Comparison of ENCODE assay signal across 27 mouse cellular contexts in genomic region chr9:108239951-108240350, GRCm38 (mm10). TPM values are rescaled to one million over a fixed set of nuclear protein-coding genes. Genes with fewer than 3 reads are reported as not detected.
DNase-seq lines count a peak whose midpoint lies in the region; ATAC-seq and TF ChIP-seq lines count a peak whose summit lies in the region.
"Had no signal": no experiment of that assay in that cellular context is flagged by ENCODE, and none has a peak within 500 bp of the region (broad histone marks: within the 10 kb centered on the region; RNA-seq: fewer than 3 reads in every experiment).

No protein-coding gene starts in this region.

- 0 out of 2 replicates have a peak overlapping the region, but pooled peaks have one; percentile 35 for H3K27ac ChIP-seq in heart, postnatal 0 days (ENCODE audit: low read depth)
- peak overlapping the region; percentile 51 for H3K27ac ChIP-seq in lung, embryonic 15.5 days
- H3K27ac ChIP-seq in embryonic fibroblast, embryonic 13.5 days (ENCODE audit: insufficient read depth, low read length), result peak overlapping the region; percentile 92
- H3K27ac ChIP-seq: embryonic facial prominence, embryonic 13.5 days; hindbrain, embryonic 12.5 days; left cerebral cortex, adult 2 months; limb, embryonic 15.5 days; liver, embryonic 14.5 days had no signal

- H3K4me3 ChIP-seq in heart, postnatal 0 days (ENCODE audit: low read depth, low read length), result no peak overlapping the region
- no peak overlapping the region for H3K4me3 ChIP-seq in lung, embryonic 15.5 days
- no peak overlapping the region for H3K4me3 ChIP-seq in embryonic fibroblast, embryonic 13.5 days (ENCODE audit: insufficient read depth, low read length)
- H3K4me3 ChIP-seq: embryonic facial prominence, embryonic 13.5 days; hindbrain, embryonic 12.5 days; left cerebral cortex, adult 2 months; limb, embryonic 15.5 days had no signal

- 44% methylated on average over 5 of the region's 5 CpGs for WGBS in heart, postnatal 0 days
- 59% methylated on average over 5 of the region's 5 CpGs for WGBS in lung, embryonic 15.5 days

- H3K9ac ChIP-seq in heart, postnatal 0 days (replicated peaks; ENCODE audit: low read depth, low read length), result no peak overlapping the region
- no peak overlapping the region for H3K9ac ChIP-seq in lung, embryonic 15.5 days
- H3K9ac ChIP-seq: embryonic facial prominence, embryonic 13.5 days; hindbrain, embryonic 12.5 days; limb, embryonic 15.5 days; liver, embryonic 14.5 days had no signal

- DNase-seq in heart, postnatal 0 days (ENCODE audit: low spot score), result no peak
- no peak for DNase-seq in heart, postnatal 4 days
- no peak for DNase-seq in lung, postnatal 4 days
- DNase-seq in Muller cell, postnatal 12 days (ENCODE audit: inconsistent ontology term), result peak; percentile 87
- DNase-seq in cerebellum, postnatal 36 days, result no peak
- DNase-seq: adrenal gland, adult 8-10 months; cerebellum, adult 18-20 months; cerebellum, postnatal 14 days; embryo, embryonic 11 days; gastrocnemius, postnatal 14 days; heart, adult 18-20 months; heart, postnatal 10 days; kidney, adult 18-20 months; left cerebral cortex, postnatal 4 days; lung, postnatal 14 days; midbrain, embryonic 14.5 days; thymus, adult 18-20 months; thymus, postnatal 4 days had no signal

- no peak for TF ChIP-seq POLR2A in embryonic fibroblast, embryonic 13.5 days (IDR thresholded peaks at IDR 0.05; ENCODE audit: low read depth, low read length)

- peaks cover 4% of the 10 kb centered on the region for H3K4me1 ChIP-seq in heart, postnatal 0 days (ENCODE audit: control insufficient read depth, insufficient read depth)
- H3K4me1 ChIP-seq in lung, embryonic 15.5 days, result peaks cover 20% of the 10 kb centered on the region
- H3K4me1 ChIP-seq in embryonic fibroblast, embryonic 13.5 days (ENCODE audit: control insufficient read depth, insufficient read depth, low read length), result peaks cover 9% of the 10 kb centered on the region

- H3K36me3 ChIP-seq in heart, postnatal 0 days (replicated peaks; ENCODE audit: control insufficient read depth, insufficient read depth, low read length), result peaks cover 6% of the 10 kb centered on the region; the same call in 1 of the 2 replicates
- peaks cover 8% of the 10 kb centered on the region; the same call in 1 of the 2 replicates for H3K36me3 ChIP-seq in lung, embryonic 15.5 days
- H3K36me3 ChIP-seq: embryonic facial prominence, embryonic 13.5 days had no signal

- H3K4me2 ChIP-seq in heart, postnatal 0 days (ENCODE audit: low read depth, low read length), result no peak overlapping the region
- no peak overlapping the region for H3K4me2 ChIP-seq in lung, embryonic 15.5 days
- H3K4me2 ChIP-seq: embryonic facial prominence, embryonic 13.5 days; hindbrain, embryonic 12.5 days; limb, embryonic 15.5 days had no signal

- TF ChIP-seq CTCF in heart, postnatal 0 days (IDR thresholded peaks at IDR 0.05; ENCODE audit: low read depth), result no peak
- no peak for TF ChIP-seq CTCF in embryonic fibroblast, embryonic 13.5 days (IDR thresholded peaks at IDR 0.05; ENCODE audit: borderline replicate concordance, insufficient read depth, low read length)

- no peak for TF ChIP-seq EP300 in heart, postnatal 0 days (IDR thresholded peaks at IDR 0.05; ENCODE audit: low read depth)

- no peaks in the 10 kb centered on the region for H3K9me3 ChIP-seq in heart, postnatal 0 days (replicated peaks; ENCODE audit: control insufficient read depth, low read length)
- H3K9me3 ChIP-seq in lung, embryonic 15.5 days, result no peaks in the 10 kb centered on the region
- H3K9me3 ChIP-seq: embryonic facial prominence, embryonic 13.5 days; hindbrain, embryonic 12.5 days; limb, embryonic 15.5 days had no signal

- no peaks in the 10 kb centered on the region for H3K27me3 ChIP-seq in heart, postnatal 0 days (ENCODE audit: control insufficient read depth, insufficient read depth, low read length)
- no peaks in the 10 kb centered on the region for H3K27me3 ChIP-seq in lung, embryonic 15.5 days
- H3K27me3 ChIP-seq: embryonic facial prominence, embryonic 13.5 days; hindbrain, embryonic 12.5 days; limb, embryonic 15.5 days had no signal

- no peak for ATAC-seq in heart, postnatal 0 days (ENCODE audit: insufficient read depth, low read depth)
- ATAC-seq in lung, embryonic 15.5 days (ENCODE audit: borderline replicate concordance, extremely low read depth, low FRiP score, low TSS enrichment), result no peak
- ATAC-seq: activated CD4-positive, CD25-positive, alpha-beta regulatory T cell, adult 4 months; forebrain, embryonic 16.5 days had no signal

RNA-seq across cellular contexts. Expression of gene Dag1, which starts 23.8 kb away (rescaled TPM):
- total RNA-seq in heart, postnatal 0 days (2014; rRNA removed; ENCODE audit: low replicate concordance), result 209 and 229 TPM in 2 replicates
- 99.2 and 106 TPM in 2 replicates for polyA plus RNA-seq in heart, postnatal 0 days (2015; fragmentation: Nextera tagmentation; extraction: Ambion mirVana)
- total RNA-seq in heart, postnatal 4 days (2021), result 100 to 1,000 TPM; 307 to 326 TPM
- polyA plus RNA-seq in lung, embryonic 15.5 days (2015; fragmentation: Nextera tagmentation; extraction: Ambion mirVana), result 100 and 110 TPM in 2 replicates
- 102 and 109 TPM in 2 replicates for polyA plus RNA-seq in embryonic fibroblast, embryonic 13.5 days (2011; ENCODE audit: insufficient read length, low read depth, missing spikeins)

RNA-seq across cellular contexts. Expression of gene Bsn, which starts 49.8 kb away (rescaled TPM):
- total RNA-seq in heart, postnatal 0 days (2014; rRNA removed; ENCODE audit: low replicate concordance), result 0.42 TPM in 1 of 2 replicates, not detected in the other
- 0.01 and 0.03 TPM in 2 replicates for polyA plus RNA-seq in heart, postnatal 0 days (2015; fragmentation: Nextera tagmentation; extraction: Ambion mirVana)
- total RNA-seq in heart, postnatal 4 days (2021), result under 1 TPM; 0.07 to 0.11 TPM
- 0.19 and 0.34 TPM in 2 replicates for polyA plus RNA-seq in lung, embryonic 15.5 days (2015; fragmentation: Nextera tagmentation; extraction: Ambion mirVana)
- 0.08 and 0.25 TPM in 2 replicates for polyA plus RNA-seq in embryonic fibroblast, embryonic 13.5 days (2011; ENCODE audit: insufficient read length, low read depth, missing spikeins)

RNA-seq across cellular contexts. Expression of gene Nicn1, which starts 50.3 kb away (rescaled TPM):
- total RNA-seq in heart, postnatal 0 days (2014; rRNA removed; ENCODE audit: low replicate concordance), result 12.9 and 22.4 TPM in 2 replicates
- polyA plus RNA-seq in heart, postnatal 0 days (2015; fragmentation: Nextera tagmentation; extraction: Ambion mirVana), result 20.5 and 20.9 TPM in 2 replicates
- 10 to 100 TPM; 19.3 to 21.2 TPM for total RNA-seq in heart, postnatal 4 days (2021)
- polyA plus RNA-seq in lung, embryonic 15.5 days (2015; fragmentation: Nextera tagmentation; extraction: Ambion mirVana), result 32.5 and 37.2 TPM in 2 replicates
- polyA plus RNA-seq in embryonic fibroblast, embryonic 13.5 days (2011; ENCODE audit: insufficient read length, low read depth, missing spikeins), result 36.5 and 49.6 TPM in 2 replicates

RNA-seq across cellular contexts. Expression of gene Amt, which starts 56.7 kb away (rescaled TPM):
- 3.7 and 14.5 TPM in 2 replicates for total RNA-seq in heart, postnatal 0 days (2014; rRNA removed; ENCODE audit: low replicate concordance)
- polyA plus RNA-seq in heart, postnatal 0 days (2015; fragmentation: Nextera tagmentation; extraction: Ambion mirVana), result 5.4 and 6.4 TPM in 2 replicates
- 1 to 10 TPM; 3.6 to 6.0 TPM for total RNA-seq in heart, postnatal 4 days (2021)
- polyA plus RNA-seq in lung, embryonic 15.5 days (2015; fragmentation: Nextera tagmentation; extraction: Ambion mirVana), result 19.7 and 20.5 TPM in 2 replicates
- polyA plus RNA-seq in embryonic fibroblast, embryonic 13.5 days (2011; ENCODE audit: insufficient read length, low read depth, missing spikeins), result 2.6 and 3.7 TPM in 2 replicates

Comparison
In these comparisons a context has a peak if more than half of its experiments do, and no peak if none do; other contexts are left out.
1. H3K27ac ChIP-seq: peak in every context shown above with its lines; median percentile 92 in embryonic fibroblast, embryonic 13.5 days; 51 in lung, embryonic 15.5 days; 35 in heart, postnatal 0 days.